Mouse (Mus musculus) subcutaneous adipose tissue, adult 2 months (tissue): ENCODE data around the gene Stard5. TPM values are rescaled to one million over a fixed set of nuclear protein-coding genes. Genes with fewer than 3 reads are reported as not detected.

Source experiments
- polyA plus RNA-seq: library from polyadenylated mRNA; depleted of rRNA; stranded (reverse); fragments of >200 nt; gene quantifications from 2 replicates; pipeline ENCODE4 v1.2.3, GENCODE M21; 2012; ENCODE audit warnings: low replicate concordance; rRNA removed

Gene Stard5
- polyA plus RNA-seq = 19.7 and 22.5 TPM in 2 replicates

GRCm38 (mm10) chr7:83631828-83632681 lies at the start of gene Stard5:
Gene Stard5 (plus strand): TSS chr7:83631959.

GRCm38 (mm10) chr7:83584639-83585471 lies 46.9 kb upstream of the Stard5 start, which contains the start of gene Tmc3:
Gene Tmc3 (plus strand): TSS chr7:83584927.

Other genes with a start within 250 kb of the Stard5 start
- 0.17 and 0.28 TPM in 2 replicates for gene Tmc3, start 47.0 kb upstream of the Stard5 start, polyA plus RNA-seq
- 14.6 and 15.2 TPM in 2 replicates for gene Il16, start 113.8 kb downstream of the Stard5 start, polyA plus RNA-seq
- 0.76 TPM in 1 of 2 replicates, not detected in the other for gene Cfap161, start 162.9 kb downstream of the Stard5 start, polyA plus RNA-seq